Mouse (Mus musculus) left cerebral cortex, adult 8-10 months (tissue): ENCODE results near the gene Dok1. TPM values are rescaled to one million over a fixed set of nuclear protein-coding genes. Genes with fewer than 3 reads are reported as not detected.

Experiments used
- DNase-seq, 2 experiments: peaks; one replicate each; pipeline ENCODE4 v3.0.0; 2022; ENCODE audit warnings: low spot score in 2 of 2
- total RNA-seq, 4 experiments: library from RNA; stranded (reverse); gene quantifications; 2 replicates each; pipeline ENCODE4 v1.2.4; 2022

Gene Dok1
- total RNA-seq, 4 experiments from 2014 or later: 2.1 to 3.7 (median 2.9) TPM

DNA sequence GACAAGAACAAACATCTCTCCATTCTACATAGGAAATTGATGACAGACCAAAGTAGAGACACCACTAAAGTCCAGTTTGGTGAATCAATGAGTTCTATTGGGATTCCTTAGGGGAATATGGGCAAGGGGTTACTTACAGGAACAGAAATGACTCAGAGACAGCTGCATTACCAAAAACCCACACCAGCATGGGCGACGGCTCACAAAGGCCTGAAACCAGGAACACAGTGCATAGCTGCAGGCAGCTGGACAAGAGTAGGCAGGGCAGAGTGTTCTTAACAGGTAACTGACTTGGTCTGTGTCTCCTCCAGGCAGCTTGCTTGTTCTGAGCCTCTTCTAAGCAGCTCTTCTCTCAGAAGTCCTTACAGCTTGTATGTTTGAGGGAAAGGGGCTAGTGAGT, 17.5 kb downstream of the Dok1 start:
- no peak for DNase-seq

DNA sequence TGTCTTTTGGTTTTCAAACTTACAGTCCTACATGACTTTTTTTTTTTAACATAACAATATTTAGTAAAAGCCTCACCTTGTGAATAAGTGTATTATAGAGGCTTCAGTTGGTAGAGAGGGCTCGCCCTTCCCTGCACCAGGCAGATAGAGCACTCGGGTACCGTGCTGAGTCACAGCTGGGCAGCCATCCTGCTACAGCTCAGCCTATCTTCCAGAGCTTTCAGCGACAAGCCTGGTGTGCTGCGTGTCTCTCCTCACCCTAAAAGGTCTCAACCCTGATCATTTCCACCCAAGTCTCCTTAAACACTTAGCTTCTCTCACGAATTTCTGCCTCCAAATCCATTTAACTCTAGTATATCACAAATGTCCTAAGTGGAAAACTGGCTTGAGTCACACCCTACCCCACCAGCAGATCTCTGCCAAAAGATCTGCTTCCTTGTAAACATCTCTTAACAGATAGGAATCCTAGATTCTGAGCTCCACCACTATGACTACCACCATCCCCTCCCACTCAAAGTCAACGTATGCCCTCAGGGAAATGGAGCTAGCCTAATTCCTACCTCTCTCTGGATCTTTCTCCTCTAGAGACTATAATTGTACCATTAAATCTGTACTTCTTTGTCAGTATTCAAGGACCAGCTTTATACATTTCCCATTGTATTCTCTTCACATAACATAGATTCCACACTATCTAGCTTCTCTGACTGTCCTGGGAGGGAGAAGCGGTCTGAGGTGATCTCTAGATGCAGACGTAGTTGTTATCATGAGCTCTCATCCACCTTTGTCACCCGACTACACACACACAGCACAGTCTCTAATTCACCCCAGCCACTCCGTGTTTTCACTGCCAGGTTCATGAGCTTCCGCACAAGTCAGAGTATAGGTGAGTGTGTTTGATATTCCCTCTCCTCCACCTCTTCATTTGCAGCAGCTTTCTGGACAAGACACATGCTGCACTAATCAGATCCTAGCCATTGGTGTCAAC, 18.5 kb downstream of the Dok1 start:
- no peak for DNase-seq

DNA sequence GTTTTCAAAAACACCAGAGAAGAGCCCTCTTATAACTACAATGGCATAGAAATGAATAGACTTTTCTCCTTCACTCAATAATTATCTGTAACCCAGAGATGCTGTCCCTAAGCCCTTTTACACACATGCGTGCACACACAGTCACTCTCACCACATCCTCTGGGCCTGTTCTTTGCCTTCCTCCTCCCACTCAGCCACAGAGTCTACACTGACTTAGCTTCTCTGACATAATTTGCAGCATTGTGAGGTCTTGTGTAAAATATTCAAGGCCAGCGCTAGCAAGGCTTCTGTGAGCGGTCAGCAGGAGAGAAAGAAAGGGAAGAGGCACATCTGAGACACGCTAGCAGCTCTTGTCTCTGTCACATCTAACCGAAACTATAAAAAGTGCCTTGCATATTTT, 19.8 kb downstream of the Dok1 start:
- no peak for DNase-seq

DNA sequence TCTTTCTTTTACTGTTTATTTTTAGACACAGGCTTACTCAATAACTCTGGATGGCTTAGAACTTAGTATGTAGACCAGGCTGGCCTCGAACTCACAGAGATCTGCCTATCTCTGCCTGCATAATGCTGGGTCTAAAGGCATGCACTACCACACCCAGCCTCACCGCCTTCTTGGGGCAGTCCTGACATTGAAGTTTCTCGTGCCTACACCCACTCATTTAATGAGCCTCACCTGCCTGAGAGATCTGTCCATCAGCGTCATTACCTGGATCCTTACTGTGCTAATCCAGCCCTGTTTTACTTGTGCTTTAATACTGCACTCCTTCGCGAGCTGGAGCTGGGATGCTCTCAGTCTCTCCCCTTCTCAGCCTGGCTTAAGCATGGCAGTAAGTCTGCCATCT, 21.5 kb downstream of the Dok1 start:
- DNase-seq: no peak

DNA sequence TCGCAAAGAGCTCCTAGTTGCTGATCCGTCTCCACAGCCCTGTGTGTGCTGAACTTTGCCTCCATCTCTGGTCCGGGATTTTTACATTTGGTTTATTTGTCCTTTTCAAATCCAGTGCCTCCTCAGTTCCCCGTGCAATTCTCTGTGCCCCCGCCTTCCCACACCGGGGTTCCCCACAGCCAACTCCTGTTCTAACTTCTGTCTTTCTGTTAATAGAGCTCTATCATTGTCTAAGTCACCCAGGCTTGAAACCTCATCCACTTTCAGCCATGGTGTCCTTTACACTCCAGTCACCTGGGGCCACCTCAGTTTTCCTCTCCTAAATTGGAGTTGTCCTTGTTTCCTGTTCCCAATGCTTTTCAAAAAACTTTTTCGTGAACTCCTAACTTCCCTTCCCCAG, 22.0 kb downstream of the Dok1 start:
- DNase-seq: no peak

DNA sequence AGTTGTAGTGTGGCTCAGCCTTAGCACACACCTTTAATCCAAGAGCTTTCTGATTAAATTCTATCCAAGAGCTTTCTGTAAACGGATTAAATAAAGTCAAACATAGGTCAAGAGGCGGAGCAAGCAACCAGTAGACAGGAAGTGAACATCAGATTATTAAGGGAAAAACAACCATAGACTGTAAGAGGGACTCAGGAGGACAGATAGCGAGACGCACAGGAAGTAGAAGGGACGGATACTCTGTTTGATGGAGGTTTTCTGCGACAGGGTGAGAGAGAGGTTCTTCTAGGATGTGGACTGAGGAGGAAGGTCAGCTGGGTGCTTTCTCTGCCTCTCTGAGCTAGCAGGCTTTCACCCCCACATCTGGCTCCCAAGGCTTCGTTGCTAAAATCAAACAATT, 23.3 kb downstream of the Dok1 start:
- DNase-seq: no peak

DNA sequence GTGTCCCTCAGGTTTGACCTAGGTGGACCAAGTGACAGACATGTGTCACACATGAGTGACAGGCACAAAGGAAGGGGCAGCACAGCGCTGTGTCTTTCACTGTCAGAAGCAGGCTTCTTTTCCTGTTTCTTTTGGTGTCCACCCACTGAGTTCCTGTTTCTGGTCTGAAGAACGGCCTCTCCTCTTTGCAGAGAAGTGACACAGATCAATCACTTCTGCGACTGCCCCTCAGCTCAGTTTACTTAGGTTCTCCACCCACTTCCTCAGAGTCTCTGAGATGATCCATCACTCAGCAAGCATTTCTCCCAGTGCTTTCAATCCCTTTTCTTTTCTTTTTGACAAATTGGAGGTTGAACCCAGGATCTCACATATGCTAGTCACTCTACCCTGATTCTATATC, 24.6 kb downstream of the Dok1 start:
- DNase-seq: no peak

DNA sequence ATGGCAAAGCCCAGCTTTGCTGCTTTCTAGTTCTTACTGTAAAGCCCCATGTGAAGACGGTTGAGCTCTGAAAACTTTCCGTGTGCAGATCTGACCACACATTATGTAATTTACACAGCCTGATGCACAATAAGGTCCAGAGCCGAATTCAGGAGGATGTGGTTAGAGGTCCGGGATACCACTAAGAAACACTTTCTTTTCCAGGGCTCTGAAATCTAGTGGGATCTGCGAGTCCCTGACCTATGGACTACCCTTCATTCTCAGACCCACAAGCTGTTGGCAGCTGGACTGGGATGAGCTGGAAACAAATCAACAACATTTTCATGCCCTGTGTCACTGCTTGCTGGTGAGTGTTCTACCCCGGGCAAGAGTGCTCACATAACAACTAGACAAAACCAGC, 27.2 kb downstream of the Dok1 start:
- no peak for DNase-seq

DNA sequence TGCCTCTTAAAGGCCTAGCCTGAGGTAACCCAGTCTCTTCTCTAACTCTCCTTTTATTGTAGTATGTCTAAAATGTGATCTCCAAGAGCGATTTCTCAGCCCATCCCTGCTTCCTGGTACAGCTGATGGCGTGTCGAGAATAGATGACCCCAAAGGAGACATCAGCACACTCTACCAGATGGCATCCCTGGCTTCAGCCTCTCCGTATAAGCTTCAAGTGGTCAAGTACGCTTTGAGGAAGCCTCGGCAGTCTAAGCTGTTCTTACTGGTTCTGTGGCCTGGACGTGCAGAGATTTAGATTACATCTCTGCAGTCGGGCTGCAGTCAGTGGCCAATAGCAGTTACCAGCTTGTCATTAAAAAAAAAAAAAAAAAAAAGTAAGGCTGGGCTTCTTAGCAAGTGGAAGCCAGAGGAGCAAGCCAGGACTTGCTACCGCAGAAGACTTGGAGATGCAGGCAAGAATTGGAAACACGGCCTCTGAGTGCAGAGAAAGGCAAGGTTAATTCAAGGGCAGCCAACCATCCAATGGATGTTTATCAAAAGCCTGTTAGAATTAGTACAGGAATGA, 27.7 kb downstream of the Dok1 start:
- DNase-seq: no peak

DNA sequence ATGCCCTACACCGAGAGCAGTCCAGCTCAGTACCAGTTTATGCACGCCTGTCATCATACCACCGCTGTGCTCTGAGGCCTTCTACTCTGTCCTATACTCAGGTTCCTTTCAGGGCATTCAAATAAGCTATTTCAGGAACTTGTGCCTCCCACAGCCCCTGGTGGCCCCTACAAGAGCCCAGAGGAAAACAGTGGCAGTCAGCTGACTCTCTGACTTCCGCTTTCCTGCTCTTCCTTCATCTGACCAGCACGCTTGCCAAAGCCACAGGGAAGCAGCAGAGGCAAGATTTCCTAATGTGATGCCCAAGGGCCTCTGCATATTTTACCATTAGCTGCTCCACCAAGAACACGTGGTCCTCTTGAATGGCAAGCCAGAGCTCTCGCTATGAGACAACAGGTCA, 28.4 kb downstream of the Dok1 start:
- DNase-seq: no peak

DNA sequence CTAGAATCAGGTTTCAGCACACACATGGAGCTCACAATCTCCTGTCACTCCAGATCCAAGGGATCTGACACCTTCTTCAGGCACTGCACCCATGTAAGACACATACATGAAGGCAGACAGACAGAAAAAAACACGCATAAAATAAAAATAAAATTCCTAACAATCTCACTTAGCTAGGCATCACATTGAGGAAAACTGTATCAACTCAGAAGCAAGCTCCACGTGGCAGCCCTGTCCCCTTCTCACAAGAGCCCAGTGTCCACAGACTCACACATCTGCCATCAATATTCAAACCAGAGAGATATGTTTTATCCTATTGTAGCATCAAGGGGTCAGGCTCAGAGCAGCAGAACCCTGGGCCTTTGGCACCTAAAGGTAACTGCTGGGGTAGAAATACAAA, 29.0 kb downstream of the Dok1 start:
- DNase-seq: no peak

DNA sequence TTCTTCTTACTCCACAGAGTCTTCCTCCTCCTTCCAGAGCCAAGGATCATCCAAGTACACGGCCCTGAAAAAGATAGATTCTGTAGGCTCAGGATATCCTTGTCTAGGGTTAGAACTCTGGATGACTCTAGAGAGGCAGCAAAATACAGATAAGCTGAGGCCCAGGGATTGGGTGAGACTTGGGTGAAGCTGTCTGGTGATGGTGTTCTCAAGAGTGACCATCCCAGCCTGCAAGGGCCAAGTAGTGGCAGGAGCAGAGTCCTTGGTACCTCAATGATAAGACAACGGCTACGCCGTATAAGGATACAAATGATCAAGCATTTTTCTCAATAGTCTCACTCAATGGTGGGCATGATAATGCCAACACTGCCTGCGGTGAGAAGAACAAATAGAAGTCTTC, 29.4 kb downstream of the Dok1 start:
- DNase-seq: no peak

DNA sequence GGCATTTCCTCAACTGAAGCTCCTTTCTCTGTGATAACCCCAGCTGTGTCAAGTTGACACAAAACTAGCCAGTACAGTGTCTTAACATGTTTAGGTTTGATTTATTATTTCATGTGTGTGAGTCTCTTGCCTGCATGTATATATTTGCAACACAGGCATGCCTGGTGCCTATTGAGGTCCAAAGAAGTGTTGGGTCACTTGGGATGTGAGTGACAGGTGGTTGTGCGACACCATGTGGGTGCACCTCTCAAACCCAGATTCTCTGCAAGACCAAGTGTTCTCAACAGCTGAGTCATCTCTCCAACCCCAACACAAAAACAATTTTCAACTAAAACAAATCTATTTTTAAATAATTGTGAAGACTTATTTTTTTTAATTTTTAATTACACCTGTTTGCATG, 30.2 kb downstream of the Dok1 start:
- no peak for DNase-seq

DNA sequence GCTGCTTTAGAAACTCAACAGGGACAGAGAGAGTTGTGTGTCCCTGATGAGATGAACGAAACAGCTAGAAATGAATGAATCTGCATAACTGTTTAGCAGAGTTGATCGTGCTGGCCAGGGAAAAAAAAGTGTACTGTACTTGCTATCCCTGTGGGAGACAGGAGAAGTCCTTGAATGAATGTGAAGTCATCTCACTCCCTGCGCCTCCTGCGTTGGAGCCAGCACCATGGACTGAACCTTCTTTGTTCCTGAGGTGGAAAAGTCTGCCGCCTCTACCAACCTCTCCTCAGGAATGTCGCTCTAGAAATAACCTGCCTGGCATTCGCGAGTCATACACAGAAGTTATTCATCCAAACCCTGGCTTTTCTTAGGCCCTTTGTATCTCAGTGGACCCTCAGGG, 33.3 kb downstream of the Dok1 start:
- no peak for DNase-seq

DNA sequence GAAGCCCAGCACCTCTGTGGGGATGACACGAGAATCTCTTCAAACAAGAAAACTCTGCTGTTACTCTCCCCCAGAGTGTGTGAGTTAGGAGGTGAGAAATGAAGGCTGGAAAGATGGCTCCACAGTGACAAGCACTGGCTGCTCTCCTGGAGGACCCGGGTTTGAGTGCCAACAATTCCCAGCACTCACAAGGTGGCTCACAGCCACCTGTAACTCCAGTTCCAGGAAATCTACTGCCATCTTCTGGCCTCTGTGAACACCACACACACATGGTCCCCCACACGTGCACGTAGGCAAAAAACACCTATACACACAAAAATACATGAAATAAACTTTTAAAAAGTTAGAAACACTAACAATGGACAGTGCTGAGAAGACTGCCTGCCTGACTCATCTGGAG, 34.9 kb downstream of the Dok1 start:
- no peak for DNase-seq

DNA sequence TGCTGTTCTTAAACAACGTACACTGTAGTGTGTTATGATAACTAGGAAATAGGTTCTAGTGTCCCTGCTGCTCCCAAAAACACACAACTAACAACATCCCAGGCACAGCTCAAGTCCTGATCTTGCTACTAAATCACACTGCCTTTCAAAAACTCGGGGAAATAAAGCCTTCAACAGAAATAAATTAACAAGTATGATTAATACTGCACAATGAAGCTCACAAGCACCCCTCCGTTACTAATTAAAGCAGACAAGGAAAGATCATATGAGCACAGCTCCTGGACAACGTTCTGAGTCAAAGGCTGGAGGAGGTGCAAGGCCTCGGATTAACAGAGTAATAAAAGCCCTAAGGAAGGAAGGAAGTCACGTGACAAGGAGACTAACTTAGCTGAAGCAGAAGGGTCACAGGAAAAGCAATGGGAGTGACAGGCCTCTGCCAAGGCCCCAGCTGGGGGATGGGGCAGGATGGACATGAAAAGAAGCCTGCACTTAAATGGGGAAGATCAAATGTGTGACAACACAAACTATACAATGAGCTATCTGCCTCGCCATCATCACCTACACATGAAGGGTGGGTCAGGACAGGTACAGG, 35.7 kb downstream of the Dok1 start:
- peak in 1 of 2 experiments; percentile 16 for DNase-seq

DNA sequence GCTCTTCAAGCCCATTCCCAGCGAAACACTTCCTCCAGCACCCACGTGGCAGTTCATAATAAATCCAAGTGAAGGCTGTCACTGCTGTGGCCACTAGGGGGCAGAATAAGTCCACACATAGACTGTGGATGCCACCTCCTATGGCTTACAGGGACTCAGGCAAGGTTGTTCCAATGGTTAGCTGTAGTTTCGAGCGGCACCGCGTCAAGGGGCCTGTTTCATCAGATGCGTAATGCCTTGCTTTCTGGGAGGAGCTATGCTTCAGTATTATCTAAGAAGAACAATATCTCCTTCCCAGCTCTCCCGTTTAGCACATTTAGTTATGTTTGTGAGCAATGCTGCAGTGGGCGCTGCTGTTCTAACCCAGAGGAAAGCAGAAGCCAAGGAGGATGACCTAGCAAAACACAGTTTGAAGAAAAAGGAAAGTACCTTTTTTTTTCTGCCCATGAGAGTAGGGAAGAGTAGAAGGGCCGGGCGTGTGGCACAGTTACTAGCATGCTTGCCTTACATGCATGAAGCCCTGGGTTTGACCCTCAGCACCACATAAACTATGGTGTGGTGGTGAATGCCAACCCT, 36.4 kb downstream of the Dok1 start:
- DNase-seq: peak; percentile 83 to 92

DNA sequence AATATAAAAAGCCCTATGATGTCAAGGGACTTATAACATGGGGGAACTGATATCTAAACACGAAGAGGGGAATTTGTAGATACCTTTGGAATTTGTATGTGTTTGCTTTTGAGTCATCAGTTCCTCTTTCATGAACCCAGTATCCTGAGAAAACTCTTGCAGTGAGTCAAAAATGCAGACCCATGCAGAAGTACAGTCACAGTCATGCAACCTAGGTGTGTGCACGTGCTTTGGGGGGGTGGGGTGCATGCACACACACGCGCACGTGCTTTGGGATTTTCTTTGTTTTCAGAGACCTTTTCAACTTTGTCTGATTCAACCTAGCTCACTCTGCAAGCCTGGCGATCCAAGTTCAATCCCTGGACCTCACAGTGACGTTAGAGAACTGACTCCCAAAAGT, 38.9 kb downstream of the Dok1 start:
- no peak for DNase-seq

DNA sequence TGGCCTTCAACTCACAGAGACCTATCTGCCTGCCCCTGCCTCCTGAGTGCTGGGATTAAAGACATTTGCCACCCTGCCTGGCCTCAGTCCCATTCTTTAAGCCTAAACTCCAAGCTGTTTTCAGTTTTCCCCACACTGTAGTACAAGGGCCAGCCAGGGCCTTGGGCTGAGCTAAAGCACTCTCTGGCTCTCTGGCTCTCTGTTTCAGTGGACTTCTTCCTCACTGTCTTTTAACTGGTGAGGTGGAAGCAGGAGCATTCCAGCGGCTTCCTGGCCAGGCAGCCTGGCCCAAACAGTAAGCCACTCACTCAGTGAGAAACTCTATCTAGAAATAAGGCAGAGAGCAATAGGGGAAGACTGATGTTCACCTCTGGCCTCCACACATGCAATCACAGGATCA, 39.6 kb downstream of the Dok1 start:
- no peak for DNase-seq

DNA sequence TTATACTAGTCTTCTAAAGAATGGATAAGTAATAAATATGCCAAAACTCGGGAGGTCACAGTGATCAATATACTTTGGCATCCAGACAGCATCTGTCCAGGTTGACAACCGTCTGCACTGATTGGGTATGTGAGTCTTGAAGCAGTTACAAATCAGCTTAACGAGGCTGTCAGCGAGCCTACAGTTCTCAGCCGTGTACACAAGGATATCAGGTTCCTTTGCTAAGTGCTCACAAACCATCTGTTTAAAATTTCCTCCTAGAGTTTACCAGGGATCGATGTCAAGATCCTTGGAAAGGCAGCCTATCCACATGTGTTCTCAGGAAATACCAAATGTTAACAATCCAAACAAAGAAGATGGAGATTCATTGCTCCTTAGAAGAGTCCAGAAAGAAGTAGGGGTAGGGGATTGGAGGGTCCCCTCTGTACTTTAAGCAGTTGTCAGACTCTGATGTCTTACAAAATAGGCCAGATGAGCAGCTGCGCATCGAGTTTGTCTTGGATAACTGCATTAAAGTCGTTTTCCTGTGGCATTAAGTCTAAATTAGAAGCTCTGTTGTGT, 45.8 kb downstream of the Dok1 start:
- DNase-seq: no peak
